Mouse (Mus musculus) gastrocnemius, postnatal 4 days (tissue): Measurements from ENCODE around the gene Hgd. TPM values are rescaled to one million over a fixed set of nuclear protein-coding genes. Genes with fewer than 3 reads are reported as not detected.

Source experiments
- DNase-seq, 2 experiments: peaks; one replicate each; pipeline ENCODE4 v3.0.0; 2021 to 2022; ENCODE audit warnings: low spot score in 2 of 2, mixed read lengths in 2 of 2
- total RNA-seq, 2 experiments: library from RNA; stranded (reverse); gene quantifications; 2 replicates each; pipeline ENCODE4 v1.2.3; 2021

Gene Hgd
- total RNA-seq, 2 experiments from 2014 or later = 1.1 TPM; not detected in 1

- no peak for DNase-seq
Measured at GRCm38 (mm10) chr16:37665394-37665935, 85.5 kb downstream of the Hgd start.

- no peak for DNase-seq
Measured at GRCm38 (mm10) chr16:37670666-37671283, 90.8 kb downstream of the Hgd start.

GRCm38 (mm10) chr16:37675326-37675725 lies 95.4 kb downstream of the Hgd start:
- no peak for DNase-seq

GRCm38 (mm10) chr16:37676024-37676676 lies 96.2 kb downstream of the Hgd start:
- no peak for DNase-seq

- no peak for DNase-seq
Measured at GRCm38 (mm10) chr16:37676677-37677072, 96.7 kb downstream of the Hgd start.

- no peak for DNase-seq
Measured at GRCm38 (mm10) chr16:37677586-37677985, 97.6 kb downstream of the Hgd start.

GRCm38 (mm10) chr16:37680216-37680615 lies 100.3 kb downstream of the Hgd start:
- no peak for DNase-seq

- no peak for DNase-seq
Measured at GRCm38 (mm10) chr16:37680831-37681230, 100.9 kb downstream of the Hgd start.

Other genes with a start within 250 kb of the Hgd start
- gene Stxbp5l, start 195.2 kb upstream of the Hgd start, total RNA-seq = under 1 TPM; 0.10 to 0.32 TPM
- gene Gtf2e1, start 40.4 kb upstream of the Hgd start, total RNA-seq = 10 to 100 TPM; 12.2 to 13.2 TPM
- 10 to 100 TPM; 12.5 to 12.9 TPM for gene Rabl3, start 40.3 kb upstream of the Hgd start, total RNA-seq
- 100 to 1,000 TPM; 107 to 122 TPM for gene Ndufb4, start 74.3 kb downstream of the Hgd start, total RNA-seq
- 100 to 1,000 TPM; 710 to 767 TPM for gene Fstl1, start 196.7 kb downstream of the Hgd start, total RNA-seq